ENCODE assay signal across 39 mouse cellular contexts in genomic region chr15:100006180-100006579, GRCm38 (mm10). TPM values are rescaled to one million over a fixed set of nuclear protein-coding genes. Genes with fewer than 3 reads are reported as not detected.
"Had no signal": no experiment of that assay in that cellular context is flagged by ENCODE, and none has a peak within 500 bp of the region (broad histone marks: within the 10 kb centered on the region; RNA-seq: fewer than 3 reads in every experiment).

No protein-coding gene starts in this region.

- ATAC-seq: hindbrain, embryonic 16.5 days; hindbrain, postnatal 0 days; inflammation-experienced regulatory T-cells, adult 6 months; intestine, embryonic 15.5 days; intestine, embryonic 16.5 days; intestine, postnatal 0 days had no signal

- H3K27ac ChIP-seq: heart, embryonic 10.5 days; heart, embryonic 13.5 days; heart, embryonic 15.5 days; hindbrain, embryonic 10.5 days; hindbrain, embryonic 12.5 days; hindbrain, embryonic 13.5 days; hindbrain, embryonic 14.5 days; hindbrain, embryonic 15.5 days; hindbrain, postnatal 0 days; intestine, embryonic 15.5 days; kidney, embryonic 15.5 days; kidney, postnatal 0 days; layer of hippocampus, adult 2 months; left cerebral cortex, adult 2 months had no signal

- DNase-seq: heart, postnatal 10 days; heart, postnatal 14 days; heart, postnatal 4 days; kidney, adult 11 months; kidney, adult 18-20 months; kidney, adult 2 months; kidney, adult 8-10 months; kidney, adult 9 months; kidney, postnatal 10 days; kidney, postnatal 14 days; kidney, postnatal 25 days; kidney, postnatal 36 days; kidney, postnatal 4 days; layer of hippocampus, adult 9-11 months; layer of hippocampus, postnatal 36 days had no signal

- H3K9me3 ChIP-seq: heart, embryonic 10.5 days; heart, embryonic 13.5 days; heart, embryonic 15.5 days; hindbrain, embryonic 10.5 days; hindbrain, embryonic 12.5 days; hindbrain, embryonic 13.5 days; hindbrain, embryonic 15.5 days; intestine, embryonic 15.5 days; kidney, embryonic 15.5 days had no signal

- H3K4me2 ChIP-seq: heart, embryonic 11.5 days; heart, embryonic 13.5 days; heart, embryonic 15.5 days; hindbrain, embryonic 12.5 days; hindbrain, embryonic 13.5 days; hindbrain, embryonic 14.5 days; hindbrain, embryonic 15.5 days; intestine, embryonic 15.5 days; kidney, embryonic 15.5 days had no signal

- H3K27me3 ChIP-seq: heart, embryonic 13.5 days; heart, embryonic 15.5 days; hindbrain, embryonic 12.5 days; hindbrain, embryonic 13.5 days; hindbrain, embryonic 15.5 days; intestine, embryonic 15.5 days; kidney, embryonic 15.5 days had no signal

- H3K4me1 ChIP-seq: hindbrain, embryonic 10.5 days; hindbrain, embryonic 12.5 days; hindbrain, embryonic 13.5 days; hindbrain, embryonic 15.5 days; intestine, embryonic 15.5 days; kidney, embryonic 15.5 days had no signal

- H3K4me3 ChIP-seq: heart, embryonic 10.5 days; heart, embryonic 13.5 days; heart, embryonic 15.5 days; hindbrain, embryonic 10.5 days; hindbrain, embryonic 12.5 days; hindbrain, embryonic 13.5 days; hindbrain, embryonic 15.5 days; intestine, embryonic 15.5 days; kidney, embryonic 15.5 days; layer of hippocampus, adult 2 months; left cerebral cortex, adult 2 months had no signal

- H3K9ac ChIP-seq: heart, embryonic 13.5 days; heart, embryonic 15.5 days; hindbrain, embryonic 12.5 days; hindbrain, embryonic 13.5 days; hindbrain, embryonic 14.5 days; hindbrain, embryonic 15.5 days; intestine, embryonic 15.5 days; kidney, embryonic 15.5 days had no signal

RNA-seq across cellular contexts. Expression of gene Fam186a, which starts 39.3 kb away (rescaled TPM):
- total RNA-seq: heart, postnatal 10 days; hematopoietic stem cell, adult 5-6 weeks had no signal
- polyA plus RNA-seq: heart, embryonic 13.5 days; heart, embryonic 14.5 days; heart, embryonic 15.5 days; heart, embryonic 16.5 days; hindbrain, embryonic 10.5 days; hindbrain, embryonic 12.5 days; hindbrain, embryonic 13.5 days; hindbrain, embryonic 15.5 days; hindbrain, embryonic 16.5 days; hindbrain, postnatal 0 days; inflammation-experienced regulatory T-cells, adult 6 months; intestine, embryonic 15.5 days; intestine, embryonic 16.5 days; intestine, postnatal 0 days; kidney, embryonic 14.5 days; kidney, embryonic 15.5 days; kidney, postnatal 0 days; large intestine, adult 2 months had no signal
